Mouse (Mus musculus) lung, postnatal 14 days (tissue): ENCODE measurements around the gene Glis2.

Experiments
- DNase-seq: peaks from one replicate; pipeline ENCODE4 v3.0.0; 2021

Glis2 gene

DNA sequence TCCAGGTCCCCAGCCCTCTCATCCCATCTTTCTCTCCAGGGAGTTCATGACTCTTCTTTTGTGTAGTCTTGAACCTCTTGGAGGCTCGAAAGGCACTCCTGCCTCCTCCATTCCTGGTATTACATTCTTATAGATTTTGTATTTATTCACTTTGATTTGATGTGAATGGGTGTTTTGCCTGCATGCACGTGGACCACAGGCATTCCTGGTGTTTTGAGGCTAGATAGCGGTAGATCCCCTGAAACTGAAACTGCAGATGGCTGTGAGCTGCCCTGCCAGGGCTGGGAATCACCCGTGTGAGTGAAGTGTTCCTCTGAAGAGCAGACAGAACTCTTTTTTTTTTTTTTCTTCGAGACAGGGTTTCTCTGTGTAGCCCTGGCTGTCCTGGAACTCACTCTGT lies 10.1 kb upstream of the Glis2 start:
- no peak for DNase-seq

DNA sequence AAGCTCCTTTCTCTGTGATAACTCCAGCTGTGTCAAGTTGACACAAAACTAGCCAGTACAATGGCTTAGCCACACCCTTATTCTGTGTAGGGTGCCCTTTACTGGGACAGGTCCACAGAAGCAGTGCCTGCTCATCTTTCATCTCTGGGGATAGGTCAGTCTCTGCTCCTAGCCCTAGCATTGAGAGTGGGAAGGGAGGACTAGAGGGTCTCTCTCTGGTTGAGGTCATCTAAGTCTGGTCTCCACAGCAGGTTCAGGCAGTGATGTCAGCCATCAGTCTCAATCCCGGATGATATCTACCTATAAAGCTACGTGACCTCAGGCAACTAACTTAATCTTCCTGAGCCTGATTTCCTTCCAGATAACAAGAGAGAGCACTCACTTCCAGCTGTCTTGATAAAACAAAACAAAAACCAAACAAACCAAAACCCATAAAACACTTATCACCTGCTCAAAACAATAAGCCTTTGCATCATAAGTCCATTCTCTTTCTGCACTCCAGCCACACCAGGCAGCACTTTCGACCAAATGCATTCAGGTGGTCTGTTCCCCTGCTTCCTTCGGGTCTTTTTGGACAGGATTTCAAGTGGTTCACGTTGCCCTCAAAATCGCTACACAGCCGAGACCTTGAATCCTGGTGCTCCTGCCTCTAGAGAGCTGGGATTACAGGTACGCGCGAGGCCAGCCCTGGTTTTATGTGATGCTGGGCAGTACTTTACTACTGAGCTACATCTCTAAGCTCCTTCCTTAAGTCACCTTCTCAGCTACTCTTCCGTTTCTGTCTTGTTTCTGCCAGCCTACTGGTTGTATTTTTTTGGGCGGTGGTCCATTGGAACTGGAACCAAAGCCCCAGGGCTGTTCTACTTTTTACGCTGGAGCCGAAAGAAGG lies 8.6 kb upstream of the Glis2 start:
- no peak for DNase-seq

DNA sequence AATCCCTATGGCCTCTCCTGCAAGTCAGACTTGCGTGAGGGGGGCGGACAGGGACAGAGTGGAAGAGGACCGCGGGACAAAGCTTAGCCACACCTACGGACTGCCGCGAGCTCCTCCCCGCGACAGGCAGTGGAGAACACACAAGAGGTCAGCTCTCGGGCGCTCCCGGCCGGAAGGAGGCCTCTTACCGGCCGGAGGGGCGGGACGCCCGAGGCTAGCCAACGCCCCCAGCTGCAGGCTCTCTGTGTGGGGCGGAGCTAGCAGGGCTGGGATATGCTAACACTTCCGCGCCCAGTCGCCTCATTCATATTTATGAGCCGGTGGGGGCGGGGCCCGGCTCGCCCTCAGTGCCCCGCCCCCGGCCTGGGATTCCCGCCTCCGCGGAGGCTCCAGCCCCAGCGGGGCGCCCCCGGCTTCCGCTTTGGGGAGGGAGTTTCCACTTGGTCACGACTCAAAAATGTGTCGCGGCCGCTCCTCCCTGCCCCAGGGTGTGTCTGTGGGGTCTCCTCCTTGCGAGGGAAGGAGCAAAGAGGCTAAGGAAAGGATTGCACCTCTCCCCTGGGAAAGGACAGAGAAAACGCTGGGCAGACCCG lies 7.9 kb upstream of the Glis2 start:
- peak; percentile 99 for DNase-seq

DNA sequence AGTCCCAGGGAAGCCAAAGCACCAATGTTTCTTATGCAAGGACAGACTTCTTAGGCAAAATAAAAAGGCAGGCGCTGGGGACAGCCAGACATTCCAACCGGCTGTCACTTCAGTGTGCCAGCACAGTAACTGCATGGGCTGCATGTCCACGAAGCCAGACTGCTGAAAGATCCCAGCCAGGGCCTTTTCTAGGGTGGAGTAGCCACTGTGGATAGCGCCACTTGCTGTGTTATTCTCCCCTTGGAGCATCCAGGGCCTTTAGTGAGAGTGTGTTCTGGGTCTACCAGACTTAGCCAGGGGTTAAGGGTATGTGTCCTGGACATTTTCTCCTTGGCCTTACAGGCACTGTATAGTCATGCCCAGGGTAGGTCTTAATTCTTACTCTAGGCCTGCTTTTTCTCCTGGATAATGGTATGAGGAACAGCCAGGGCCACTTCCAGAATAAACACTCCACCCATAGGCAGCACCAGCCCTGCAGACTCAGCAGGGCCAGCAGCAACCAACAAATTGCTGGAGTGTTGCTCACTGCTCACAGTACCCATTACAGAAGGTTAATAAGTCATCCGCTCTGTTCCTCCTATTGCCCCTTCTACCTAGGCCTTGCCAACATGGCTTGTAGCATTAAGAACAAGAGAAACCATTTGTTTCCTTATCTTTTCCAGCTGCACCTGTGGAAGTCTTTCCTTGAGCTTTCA lies 6.8 kb upstream of the Glis2 start:
- DNase-seq = no peak

DNA sequence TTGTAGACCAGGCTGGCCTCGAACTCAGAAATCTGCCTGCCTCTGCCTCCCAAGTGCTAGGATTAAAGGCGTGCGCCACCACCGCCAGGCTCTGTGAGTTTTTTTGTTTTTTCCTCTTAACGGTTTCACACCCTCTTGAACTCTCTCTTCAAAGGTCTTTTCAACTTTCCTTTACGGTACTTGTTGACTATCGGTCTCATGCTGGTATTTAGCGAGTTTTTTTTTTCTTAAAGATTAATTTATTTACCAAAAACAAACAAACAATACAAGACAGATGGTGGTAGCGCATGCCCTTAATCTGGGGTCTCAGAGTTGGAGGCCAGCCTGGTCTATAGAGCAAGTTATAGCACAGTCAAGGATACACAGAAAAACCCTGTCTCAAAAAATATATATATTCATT lies 4.3 kb upstream of the Glis2 start:
- DNase-seq = no peak

DNA sequence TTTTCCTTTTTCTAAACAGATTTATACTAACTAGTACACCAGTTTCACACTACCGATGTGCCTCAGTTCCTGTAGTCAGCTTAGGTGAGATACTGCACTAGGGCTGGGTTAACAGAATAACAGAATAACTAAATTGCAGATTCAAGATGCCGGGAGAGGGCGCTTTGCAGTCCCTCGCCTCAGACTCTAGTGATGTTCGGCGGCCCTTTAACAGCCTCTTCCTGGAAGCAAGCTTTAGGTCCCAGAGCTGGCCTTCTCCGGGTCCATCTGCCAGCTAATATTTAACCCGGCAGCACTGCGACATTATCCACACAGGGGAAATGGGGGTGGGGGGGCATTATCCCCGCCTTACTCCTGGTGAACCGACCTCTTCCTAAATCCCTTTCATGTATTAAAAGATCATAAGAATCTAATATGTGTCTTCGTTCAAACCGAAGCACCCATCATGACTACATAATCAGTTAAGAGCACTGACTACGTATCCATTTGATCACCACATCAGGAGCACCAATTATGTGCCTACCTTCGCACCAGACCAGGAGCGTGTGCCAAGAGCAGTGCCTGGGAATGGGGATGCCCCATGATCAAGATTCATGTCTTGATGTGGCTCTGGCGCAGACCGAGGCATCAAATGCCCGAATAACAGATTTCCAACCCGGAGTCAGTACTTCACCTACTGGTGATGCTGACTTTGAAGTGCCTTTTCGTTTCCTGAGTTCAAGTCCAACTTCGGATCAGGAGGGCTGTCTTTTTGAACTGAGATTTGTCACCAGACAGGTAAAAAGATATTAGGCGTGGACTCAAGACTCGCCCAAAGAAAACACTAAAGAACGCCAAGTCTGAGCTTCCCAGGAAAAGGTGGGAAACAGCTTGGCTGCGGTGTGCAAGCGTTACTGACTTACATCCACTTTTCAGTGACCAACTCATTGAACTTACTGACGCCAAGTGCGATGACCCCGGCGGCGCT lies 1.3 kb upstream of the Glis2 start:
- DNase-seq = peak; percentile 73

DNA sequence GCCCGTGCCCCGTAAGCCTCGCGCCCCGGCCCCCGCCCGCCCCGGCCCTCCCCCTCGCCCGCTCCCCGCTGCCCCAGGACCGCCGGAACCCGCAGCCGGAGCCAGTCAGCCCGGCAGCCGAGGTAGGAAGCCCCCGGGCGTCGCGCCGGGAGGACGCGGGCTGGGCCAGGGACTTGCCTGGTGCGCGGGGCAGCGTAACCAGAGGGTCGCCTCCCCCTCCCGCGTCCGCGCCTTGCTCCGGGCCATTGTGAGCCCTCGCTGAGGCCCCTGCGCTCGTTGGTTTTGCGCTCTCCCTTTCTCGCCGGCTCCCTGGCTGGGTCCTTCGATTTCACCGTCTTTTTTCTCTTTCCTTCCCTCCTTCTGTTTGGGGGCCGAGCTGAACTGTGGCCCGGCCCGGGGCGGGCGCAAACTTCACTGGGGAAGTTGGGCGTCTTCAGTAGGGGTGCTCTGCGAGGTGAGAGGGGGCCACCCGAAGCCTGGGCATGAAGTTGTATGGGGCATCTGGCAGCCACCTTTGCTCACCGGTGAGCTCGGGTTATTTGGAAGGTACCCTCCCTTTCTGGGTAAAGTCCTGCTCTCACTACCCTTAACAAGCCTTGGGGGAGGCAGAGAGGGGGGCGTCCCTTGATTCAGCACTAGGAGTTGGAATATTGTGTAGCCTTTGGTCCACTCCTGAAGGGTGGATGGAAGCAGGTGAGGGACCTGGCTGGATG lies 457 bp downstream of the Glis2 start:
- no peak for DNase-seq

DNA sequence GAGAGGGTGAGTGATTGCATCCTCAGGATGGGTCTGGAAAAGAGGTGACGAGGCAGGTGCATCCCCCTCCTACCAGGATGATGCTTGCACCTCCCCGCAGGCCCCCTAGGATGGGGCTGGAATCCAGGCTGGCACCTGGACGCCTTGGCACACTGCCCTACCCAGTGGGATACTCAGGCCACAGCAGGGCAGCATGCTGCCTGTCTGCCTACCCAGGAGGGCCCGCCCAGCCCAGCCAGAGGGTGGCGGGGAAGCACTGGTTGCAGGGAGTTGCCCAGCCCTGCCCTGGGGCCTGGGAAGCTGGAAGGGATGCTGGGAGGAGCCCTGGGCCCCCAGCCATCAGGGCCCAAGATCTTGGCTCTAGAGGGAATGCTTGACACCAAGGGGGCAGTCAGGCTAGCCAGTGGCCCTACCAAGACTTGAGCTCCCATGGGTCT lies 1.0 kb downstream of the Glis2 start:
- DNase-seq = peak; percentile 68

DNA sequence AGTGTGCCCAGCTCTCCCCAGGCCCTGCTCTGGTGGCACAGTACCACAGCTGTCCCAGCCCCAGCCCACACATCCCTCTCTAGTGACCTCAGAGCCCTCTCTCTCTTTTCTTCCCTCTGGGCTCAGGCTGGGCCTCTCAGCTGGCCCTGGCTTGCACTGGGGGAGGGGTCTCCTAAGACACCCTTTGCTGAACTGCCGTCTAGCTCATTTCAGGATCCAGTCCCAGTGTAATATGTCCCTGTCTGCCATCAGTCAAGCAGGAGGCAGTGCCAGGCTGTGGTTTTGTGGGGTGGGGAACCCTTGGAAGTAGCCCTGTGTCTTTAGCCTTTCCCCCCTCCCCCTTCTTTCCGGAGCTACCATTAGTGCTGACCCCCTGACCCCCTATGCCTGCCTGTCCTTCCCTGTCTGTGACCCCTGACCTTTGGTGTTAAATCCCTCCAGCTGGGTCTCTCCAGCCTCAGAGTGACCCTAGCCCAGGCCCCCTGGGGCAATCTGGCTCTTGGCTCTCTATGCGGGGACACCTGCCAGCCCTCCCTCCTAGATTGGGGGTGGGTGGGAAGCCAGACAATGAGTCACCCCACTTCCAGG lies 1.7 kb downstream of the Glis2 start:
- no peak for DNase-seq

DNA sequence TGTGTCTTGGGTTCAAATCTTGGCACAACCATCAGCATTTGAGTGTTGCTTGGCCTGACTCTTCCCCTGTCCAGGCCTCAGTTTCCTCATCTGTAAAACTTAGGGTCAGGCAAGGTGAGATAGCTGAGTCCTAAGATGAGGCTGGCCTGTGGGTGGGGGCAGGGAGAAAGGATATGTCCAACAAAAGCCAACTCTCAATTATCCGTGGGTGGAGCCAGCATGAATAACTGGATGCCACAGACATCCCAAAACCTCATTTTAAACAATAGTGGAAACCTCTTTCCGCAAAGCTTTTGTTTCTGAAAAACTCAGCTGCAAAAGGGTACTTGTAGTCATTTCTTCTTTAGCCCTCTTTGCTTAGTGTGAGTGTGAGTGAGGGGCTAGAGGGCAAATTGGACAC lies 2.3 kb downstream of the Glis2 start:
- DNase-seq = no peak

DNA sequence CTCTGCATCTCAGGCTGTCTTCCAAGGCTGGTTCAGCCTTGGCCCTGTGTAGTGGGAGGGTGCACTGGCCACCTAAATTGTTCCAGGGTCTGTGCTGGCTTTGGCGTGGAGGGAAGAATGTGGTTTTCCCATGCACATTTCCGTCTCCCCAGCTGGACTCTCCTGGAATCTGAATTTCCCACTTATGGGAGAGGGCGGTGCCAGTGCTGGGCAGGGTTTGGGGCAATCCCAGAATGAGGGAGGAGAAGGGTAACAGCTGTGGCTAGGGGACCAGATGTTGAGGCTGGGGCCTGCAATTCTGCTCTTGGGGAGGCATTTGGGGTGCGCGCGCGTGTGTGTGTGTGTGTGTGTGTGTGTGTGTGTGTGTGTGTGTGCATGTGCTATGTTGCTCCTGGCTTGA lies 2.8 kb downstream of the Glis2 start:
- no peak for DNase-seq

DNA sequence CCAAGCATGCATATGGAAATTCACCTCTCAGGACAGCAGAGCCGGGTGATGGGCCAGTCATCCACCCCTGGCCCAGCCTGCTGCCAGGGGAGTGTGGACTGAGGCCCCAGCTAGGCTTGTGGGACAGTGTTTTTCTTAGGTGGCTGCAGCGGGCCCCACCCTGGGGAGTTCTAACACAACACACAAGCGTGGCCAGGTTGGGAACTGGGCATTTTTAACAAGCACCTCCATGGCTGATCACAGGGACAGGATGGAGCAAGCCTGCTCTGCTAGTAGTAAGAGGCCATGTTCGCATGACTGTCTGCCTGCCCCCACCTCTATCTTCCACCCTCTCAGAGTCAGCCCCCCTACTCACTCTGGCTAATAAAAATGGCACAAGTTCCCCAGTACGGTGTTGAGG lies 3.5 kb downstream of the Glis2 start:
- DNase-seq = no peak

DNA sequence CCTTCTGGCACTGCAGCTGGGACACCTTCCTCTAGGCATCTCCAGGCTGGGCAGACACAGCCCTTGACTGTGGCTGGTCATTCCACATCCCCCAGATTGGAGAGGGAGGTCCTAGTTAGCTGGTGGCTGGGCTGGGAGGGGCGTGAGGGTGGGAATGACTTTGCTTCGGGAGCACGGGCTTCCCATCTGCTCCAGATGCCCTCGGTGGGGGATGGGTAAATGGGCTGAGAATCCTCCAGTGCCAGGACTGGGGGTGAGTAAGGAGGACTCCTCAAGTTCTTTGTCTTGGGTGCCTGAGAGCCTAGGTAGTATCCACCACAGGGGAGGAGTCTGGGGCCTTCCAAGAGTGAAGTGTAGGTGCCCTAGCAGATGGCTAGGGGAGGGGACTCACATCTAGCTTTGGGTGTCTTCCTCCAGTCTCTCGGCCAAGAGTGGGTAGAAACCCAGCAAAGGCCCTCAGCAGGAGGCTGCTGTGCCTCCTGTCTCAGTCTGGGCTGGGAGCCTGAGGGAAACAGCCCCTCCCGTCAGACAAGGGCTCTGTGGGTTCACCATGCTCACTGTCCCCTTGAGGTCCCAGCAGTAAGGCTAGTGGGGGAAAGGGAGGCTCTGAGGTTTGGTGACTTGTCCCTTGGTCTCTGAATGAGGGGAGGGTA lies 4.5 kb downstream of the Glis2 start:
- DNase-seq = no peak

DNA sequence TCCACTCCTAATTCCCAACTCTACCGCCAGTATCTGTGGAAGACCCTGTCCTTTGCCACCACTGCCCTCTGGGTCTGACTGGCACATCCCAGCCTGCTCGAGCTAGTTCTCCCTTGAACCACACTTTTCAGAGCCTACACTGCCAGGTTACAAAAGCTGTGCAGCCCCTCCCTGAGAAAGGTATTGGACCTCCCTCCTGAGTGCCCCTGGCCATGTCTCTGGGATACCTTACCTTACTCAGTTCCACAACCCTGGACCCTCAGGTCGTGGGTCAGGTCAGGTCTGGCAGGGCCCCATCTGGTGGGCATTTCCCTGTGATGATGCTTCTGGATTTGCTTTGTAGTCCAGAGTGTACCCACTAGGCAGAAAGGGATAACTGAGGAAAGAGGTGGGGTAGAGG lies 5.1 kb downstream of the Glis2 start:
- no peak for DNase-seq

DNA sequence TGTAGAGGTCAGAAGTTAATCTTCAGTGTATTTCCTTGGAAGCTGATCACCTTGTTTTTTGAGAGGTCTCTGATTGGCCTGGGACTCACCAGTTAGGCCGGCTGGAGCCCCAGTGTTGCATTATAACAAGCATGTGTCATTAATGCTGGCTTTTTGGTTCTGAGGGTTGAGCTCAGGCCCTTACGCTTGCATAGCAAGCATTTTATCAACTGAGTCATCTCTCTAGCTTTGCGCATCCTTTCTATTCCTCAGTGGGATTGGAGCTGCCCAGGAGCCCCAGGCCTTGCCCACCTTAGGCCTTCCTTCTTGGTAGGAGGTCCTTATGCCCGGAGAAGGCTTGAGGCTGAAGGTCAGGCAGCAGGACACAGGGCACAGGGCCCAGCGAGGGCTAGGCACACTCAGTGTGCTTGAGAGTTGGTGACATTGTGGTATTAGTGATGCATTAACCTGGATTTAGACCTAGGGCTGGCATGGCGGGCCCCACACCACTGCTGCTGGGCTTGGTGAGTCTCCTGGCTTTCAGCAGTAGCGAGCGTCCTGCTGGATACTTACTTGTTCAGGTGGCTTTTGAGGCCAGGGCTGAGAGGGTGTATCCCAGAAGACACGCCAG lies 6.3 kb downstream of the Glis2 start:
- no peak for DNase-seq

DNA sequence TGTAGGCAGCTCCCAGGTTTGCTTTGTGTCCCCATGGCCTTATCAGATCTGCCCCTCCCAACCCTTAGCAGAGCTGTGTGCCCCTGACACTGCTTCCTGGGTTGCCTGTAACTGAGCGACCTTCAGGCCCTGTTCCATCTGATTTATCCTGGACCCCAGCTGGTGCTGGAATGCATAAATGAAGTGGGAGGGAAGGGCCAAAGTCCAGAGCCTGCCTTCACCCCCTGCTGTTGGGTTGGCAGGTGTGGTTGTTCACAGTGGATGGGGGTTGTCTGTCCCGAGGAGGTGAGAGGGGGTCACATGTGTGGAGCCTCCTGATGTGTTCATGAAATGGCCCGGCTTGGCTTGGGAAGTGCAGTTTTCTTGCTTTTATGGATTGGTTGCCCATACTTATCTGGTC lies 7.7 kb downstream of the Glis2 start:
- no peak for DNase-seq

DNA sequence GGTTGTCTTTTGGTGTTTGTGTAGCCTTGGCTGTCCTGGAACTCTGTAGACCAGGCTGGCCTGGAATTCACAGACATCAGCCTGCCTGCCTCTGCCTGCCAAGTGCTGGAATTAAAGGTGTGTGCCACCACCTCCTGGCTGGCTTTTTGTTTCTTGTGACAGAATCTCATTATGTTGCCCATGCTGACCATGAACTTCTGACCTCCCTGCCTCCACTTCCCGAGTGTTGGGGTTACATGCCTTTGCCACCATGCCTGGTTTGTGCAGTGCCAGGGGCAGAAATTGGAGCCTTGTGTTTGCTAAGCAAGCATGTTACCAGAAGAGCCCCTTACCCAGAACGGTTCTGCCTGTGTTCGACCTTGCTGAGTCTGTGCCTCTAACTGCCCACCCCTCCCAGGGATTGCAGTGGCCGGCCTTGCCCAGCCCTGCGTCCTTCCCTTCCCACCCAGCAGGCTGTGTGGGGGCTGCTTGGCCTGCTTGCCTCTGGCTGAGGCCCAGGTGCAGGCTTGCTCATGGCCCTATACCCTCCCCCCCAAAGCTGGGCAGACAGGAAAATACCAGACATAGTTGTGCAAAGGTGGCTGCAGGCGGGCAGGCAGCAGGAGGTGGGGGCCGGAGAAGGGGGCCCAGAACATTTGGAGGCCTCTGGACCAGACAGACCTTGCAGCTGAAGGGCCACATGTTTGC lies 8.4 kb downstream of the Glis2 start:
- DNase-seq = no peak

DNA sequence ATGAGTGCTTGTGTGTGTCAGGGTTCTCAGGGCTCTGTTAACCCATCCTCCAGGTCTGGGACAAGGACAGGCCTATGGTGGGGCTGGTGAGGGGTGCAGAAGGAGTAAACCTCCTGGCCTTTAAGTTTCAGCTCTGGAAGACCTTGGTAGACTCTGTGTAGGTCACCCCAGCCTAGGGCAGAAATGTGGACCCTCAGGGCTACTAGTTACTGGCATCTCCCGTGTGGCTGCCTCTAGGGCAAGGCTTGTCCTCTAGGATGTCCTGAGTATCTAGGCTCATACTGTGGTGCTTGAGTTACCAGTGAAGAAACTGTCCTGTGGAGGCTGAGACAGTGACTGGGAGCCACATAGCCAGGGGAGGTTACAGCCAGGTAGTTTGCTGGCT lies 8.9 kb downstream of the Glis2 start:
- DNase-seq = no peak

DNA sequence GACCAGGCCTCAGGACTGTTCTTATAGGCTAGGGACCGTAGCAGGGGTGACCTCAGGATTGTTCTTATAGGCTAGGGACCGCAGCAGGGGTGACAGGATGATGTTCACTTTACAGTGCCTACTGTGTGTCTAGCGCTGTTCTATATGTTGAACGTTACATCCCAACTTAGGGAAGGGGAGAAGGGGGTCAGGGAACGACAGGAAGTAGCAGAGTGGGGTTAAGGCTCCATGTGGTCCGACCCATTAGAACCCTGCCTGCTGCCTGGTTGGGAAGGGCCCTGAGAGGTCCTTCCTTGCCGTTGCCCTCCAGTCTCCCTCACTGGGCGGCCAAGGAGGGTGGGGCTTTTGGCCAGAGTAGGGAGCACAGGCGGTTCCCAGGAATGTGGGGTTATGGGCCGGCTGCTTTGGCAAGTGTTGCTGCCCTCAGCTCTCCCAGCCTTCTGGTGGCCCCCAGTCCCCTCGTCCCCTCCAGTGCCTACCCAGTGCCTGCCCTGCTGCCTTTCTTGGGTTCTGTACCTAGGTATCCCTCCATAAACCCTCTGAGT lies 9.9 kb downstream of the Glis2 start:
- no peak for DNase-seq
